Mouse (Mus musculus): ENCODE data around the gene Scd1. TPM values are rescaled to one million over a fixed set of nuclear protein-coding genes. Genes with fewer than 3 reads are reported as not detected.

The Scd1 gene
- polyA plus RNA-seq, 1 experiment from 2014 or later, result 1.3 TPM

GRCm38 (mm10) chr19:44394972-44395371 is 12.7 kb downstream of the Scd1 start:
- Histone ChIP-seq H3K27me3 (ENCODE audit: control insufficient read depth, insufficient read depth, low read length) (no peaks in the 10 kb centered on the region), H3K27ac (replicated peaks) (no peak overlapping the region), H3K4me1 (replicated peaks; ENCODE audit: control insufficient read depth, insufficient read depth) (no peaks in the 10 kb centered on the region), H3K4me2 (replicated peaks; ENCODE audit: low read depth) (no peak overlapping the region), H3K9me3 (ENCODE audit: control insufficient read depth, low read length) (no peaks in the 10 kb centered on the region), H3K4me3 (ENCODE audit: low read depth, low read length) (no peak overlapping the region), H3K9ac (ENCODE audit: low read length) (no peak overlapping the region), H3K36me3 (ENCODE audit: control insufficient read depth, insufficient read depth, low read length) (no peaks in the 10 kb centered on the region)
- DNase-seq (ENCODE audit: low spot score), result no peak
- TF ChIP-seq CTCF (IDR thresholded peaks at IDR 0.05; ENCODE audit: low read depth) (no peak), EP300 (optimal IDR thresholded peaks at IDR 0.05) (no peak)
- WGBS, result 76% methylated on average over 7 of the region's 7 CpGs
- no peak for ATAC-seq (ENCODE audit: low FRiP score, low TSS enrichment)

DNA sequence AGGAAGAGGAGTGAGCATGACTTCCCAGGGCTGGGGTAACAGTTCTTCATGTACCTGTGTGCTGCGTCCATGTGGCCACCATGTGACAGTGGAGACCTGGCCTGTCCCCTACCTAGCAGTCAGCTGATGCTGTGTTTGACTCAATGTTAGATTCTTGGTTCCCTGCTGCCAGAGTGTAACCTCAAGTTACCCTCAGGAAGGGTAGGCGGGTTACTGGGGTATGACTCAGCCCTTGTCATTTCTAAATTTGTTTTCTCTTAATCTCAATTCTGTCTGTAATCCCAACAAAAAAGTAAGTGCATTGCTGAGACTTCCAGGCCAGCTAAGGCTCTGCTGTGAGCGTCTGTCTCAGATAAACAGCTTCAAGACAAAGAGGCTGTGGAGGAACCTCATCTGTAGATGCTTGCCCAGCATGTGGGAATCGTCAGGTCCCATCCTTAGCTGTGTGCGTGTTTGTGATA is 13.7 kb downstream of the Scd1 start:
- TF ChIP-seq CTCF (IDR thresholded peaks at IDR 0.05; ENCODE audit: low read depth), result no peak
- no peak for TF ChIP-seq EP300 (optimal IDR thresholded peaks at IDR 0.05)
- no peak for ATAC-seq (ENCODE audit: low FRiP score, low TSS enrichment)
- 59% methylated on average over 5 of the region's 5 CpGs for WGBS
- no peaks in the 10 kb centered on the region for H3K27me3 ChIP-seq (ENCODE audit: control insufficient read depth, insufficient read depth, low read length)
- no peak overlapping the region for H3K27ac ChIP-seq (replicated peaks)
- H3K36me3 ChIP-seq (ENCODE audit: control insufficient read depth, insufficient read depth, low read length), result no peaks in the 10 kb centered on the region
- DNase-seq (ENCODE audit: low spot score), result no peak
- H3K4me2 ChIP-seq (replicated peaks; ENCODE audit: low read depth), result no peak overlapping the region
- H3K9ac ChIP-seq (ENCODE audit: low read length), result no peak overlapping the region
- H3K9me3 ChIP-seq (ENCODE audit: control insufficient read depth, low read length), result no peaks in the 10 kb centered on the region
- H3K4me1 ChIP-seq (replicated peaks; ENCODE audit: control insufficient read depth, insufficient read depth), result no peaks in the 10 kb centered on the region
- no peak overlapping the region for H3K4me3 ChIP-seq (ENCODE audit: low read depth, low read length)

- no peak overlapping the region for H3K4me2 ChIP-seq (replicated peaks; ENCODE audit: low read depth)
- no peak overlapping the region for H3K4me3 ChIP-seq (ENCODE audit: low read depth, low read length)
- H3K4me1 ChIP-seq (replicated peaks; ENCODE audit: control insufficient read depth, insufficient read depth), result peaks cover 6% of the 10 kb centered on the region; the same call in 1 of the 2 replicates
- no peak overlapping the region for H3K27ac ChIP-seq (replicated peaks)
- TF ChIP-seq EP300 (optimal IDR thresholded peaks at IDR 0.05) (no peak), CTCF (IDR thresholded peaks at IDR 0.05; ENCODE audit: low read depth) (no peak)
- DNase-seq (ENCODE audit: low spot score), result no peak
- no peak for ATAC-seq (ENCODE audit: low FRiP score, low TSS enrichment)
- H3K36me3 ChIP-seq (ENCODE audit: control insufficient read depth, insufficient read depth, low read length), result no peaks in the 10 kb centered on the region
- 85% methylated on average over 5 of the region's 5 CpGs for WGBS
- H3K9me3 ChIP-seq (ENCODE audit: control insufficient read depth, low read length), result no peaks in the 10 kb centered on the region
- no peak overlapping the region for H3K9ac ChIP-seq (ENCODE audit: low read length)
- no peaks in the 10 kb centered on the region for H3K27me3 ChIP-seq (ENCODE audit: control insufficient read depth, insufficient read depth, low read length)
These were observed 15.2 kb downstream of the Scd1 start for GRCm38 (mm10) chr19:44392339-44393009.

- ATAC-seq (ENCODE audit: low FRiP score, low TSS enrichment) (no peak), DNase-seq (ENCODE audit: low spot score) (no peak)
- H3K36me3 ChIP-seq (ENCODE audit: control insufficient read depth, insufficient read depth, low read length), result no peaks in the 10 kb centered on the region
- no peaks in the 10 kb centered on the region for H3K27me3 ChIP-seq (ENCODE audit: control insufficient read depth, insufficient read depth, low read length)
- H3K4me2 ChIP-seq (replicated peaks; ENCODE audit: low read depth), result no peak overlapping the region
- H3K27ac ChIP-seq (replicated peaks), result no peak overlapping the region
- no peaks in the 10 kb centered on the region for H3K9me3 ChIP-seq (ENCODE audit: control insufficient read depth, low read length)
- H3K4me3 ChIP-seq (ENCODE audit: low read depth, low read length), result no peak overlapping the region
- no peak for TF ChIP-seq EP300 (optimal IDR thresholded peaks at IDR 0.05)
- TF ChIP-seq CTCF (IDR thresholded peaks at IDR 0.05; ENCODE audit: low read depth), result no peak
- WGBS, result 85% methylated on average over 4 of the region's 4 CpGs
- peaks cover 6% of the 10 kb centered on the region; the same call in 1 of the 2 replicates for H3K4me1 ChIP-seq (replicated peaks; ENCODE audit: control insufficient read depth, insufficient read depth)
- H3K9ac ChIP-seq (ENCODE audit: low read length), result no peak overlapping the region
These were observed 15.8 kb downstream of the Scd1 start for GRCm38 (mm10) chr19:44391856-44392255.

- Histone ChIP-seq H3K9me3 (ENCODE audit: control insufficient read depth, low read length) (no peaks in the 10 kb centered on the region), H3K9ac (ENCODE audit: low read length) (no peak overlapping the region), H3K27ac (replicated peaks) (no peak overlapping the region), H3K4me3 (ENCODE audit: low read depth, low read length) (no peak overlapping the region), H3K4me2 (replicated peaks; ENCODE audit: low read depth) (peak overlapping the region; percentile 79; the same call in 1 of the 2 replicates), H3K27me3 (ENCODE audit: control insufficient read depth, insufficient read depth, low read length) (no peaks in the 10 kb centered on the region), H3K36me3 (ENCODE audit: control insufficient read depth, insufficient read depth, low read length) (no peaks in the 10 kb centered on the region), H3K4me1 (replicated peaks; ENCODE audit: control insufficient read depth, insufficient read depth) (peaks cover 6% of the 10 kb centered on the region; the same call in 1 of the 2 replicates)
- ATAC-seq (ENCODE audit: low FRiP score, low TSS enrichment) (no peak), DNase-seq (ENCODE audit: low spot score) (no peak)
- TF ChIP-seq CTCF (IDR thresholded peaks at IDR 0.05; ENCODE audit: low read depth), result no peak
- no peak for TF ChIP-seq EP300 (optimal IDR thresholded peaks at IDR 0.05)
- WGBS, result 12% methylated on average over 1 of the region's 1 CpGs
These were observed 18.2 kb downstream of the Scd1 start for GRCm38 (mm10) chr19:44389507-44389906.

All from stomach, postnatal 0 days (tissue).